Mouse (Mus musculus) lung, adult 2 months (tissue): ENCODE results near the gene Cdc42se2.

ENCODE experiments used
- CTCF ChIP-seq: fragments of 200-500 bp; IDR thresholded peaks from 2 replicates; pipeline ENCODE4 v1.5.1; 2011; ENCODE audit warnings: mild to moderate bottlenecking, low read length, control low read depth; ENCODE audit not compliant: insufficient read depth
- POLR2A ChIP-seq: fragments of 200-500 bp; IDR thresholded peaks from 2 replicates; pipeline ENCODE4 v1.6.1; 2011; ENCODE audit warnings: low read depth, mild to moderate bottlenecking, control low read depth, low read length, borderline replicate concordance; ENCODE audit errors: extremely low read depth

DNA sequence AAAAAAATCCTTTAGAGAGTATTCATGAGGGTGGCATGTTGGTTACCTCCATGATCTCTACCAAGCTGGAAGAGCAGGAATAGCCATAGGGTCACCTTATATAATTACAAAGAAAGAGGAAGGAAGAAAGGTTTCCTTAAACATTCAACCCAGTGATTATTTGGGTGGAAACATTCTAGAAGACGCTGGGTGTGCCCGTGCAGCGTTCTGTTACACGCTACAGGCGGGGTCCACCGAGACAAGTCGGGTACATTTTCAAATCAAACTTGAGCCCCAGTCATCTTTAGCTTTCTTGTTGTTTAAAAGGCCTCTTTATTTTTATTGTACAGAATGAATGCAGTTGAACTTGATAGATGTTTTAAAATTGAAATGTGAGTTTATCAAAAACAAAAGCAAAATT is 88.8 kb downstream of the Cdc42se2 start:
- no peak for TF ChIP-seq CTCF
- no peak for TF ChIP-seq POLR2A
